16 mouse cellular contexts compared by ENCODE assay signal in genomic region chr6:100995874-100996560, GRCm38 (mm10).
A peak's percentile ranks its signal among the peaks of the same experiment; 100 is the strongest.
DNase-seq lines count a peak whose midpoint lies in the region; ATAC-seq lines count a peak whose summit lies in the region.
"Had no signal": no experiment of that assay in that cellular context is flagged by ENCODE, and none has a peak within 500 bp of the region (broad histone marks: within the 10 kb centered on the region; RNA-seq: fewer than 3 reads in every experiment).

No protein-coding gene starts in this region.

- no peaks in the 10 kb centered on the region for H3K9me3 ChIP-seq in hindbrain, embryonic 12.5 days (replicated peaks)
- no peaks in the 10 kb centered on the region for H3K9me3 ChIP-seq in midbrain, embryonic 14.5 days (ENCODE audit: control insufficient read depth, low read length)
- H3K9me3 ChIP-seq: embryonic facial prominence, embryonic 15.5 days; heart, embryonic 13.5 days; kidney, embryonic 15.5 days; liver, embryonic 12.5 days; stomach, embryonic 15.5 days had no signal

- DNase-seq in left cerebral cortex, postnatal 4 days: peak; percentile 38
- DNase-seq in left cerebral cortex, postnatal 10 days (ENCODE audit: extremely low spot score in 1 of 2, low spot score in 2 of 2): no peak
- DNase-seq in midbrain, embryonic 14.5 days: no peak
- no peak for DNase-seq in natural killer cell, adult 2 months (ENCODE audit: low spot score in 2 of 2)
- DNase-seq in spleen, postnatal 36 days (ENCODE audit: low spot score in 2 of 2): no peak
- no peak for DNase-seq in yolk sac, embryonic 10.5 days (ENCODE audit: low spot score)
- DNase-seq: adrenal gland, postnatal 14 days; gastrocnemius, postnatal 25 days; right cerebral cortex, postnatal 4 days; thymus, postnatal 36 days had no signal

- intact Hi-C loops in left cerebral cortex, postnatal 4 days (cut with DNase I): no loop called here
- intact Hi-C loops in left cerebral cortex, postnatal 10 days (cut with DNase I): no loop called here

- H3K4me2 ChIP-seq in hindbrain, embryonic 12.5 days (replicated peaks): no peak overlapping the region
- no peak overlapping the region for H3K4me2 ChIP-seq in midbrain, embryonic 14.5 days (ENCODE audit: low read length)
- H3K4me2 ChIP-seq: embryonic facial prominence, embryonic 15.5 days; heart, embryonic 13.5 days; kidney, embryonic 15.5 days; liver, embryonic 12.5 days; stomach, embryonic 15.5 days had no signal

- peak overlapping the region; percentile 14; the same call in 1 of the 2 replicates for H3K27ac ChIP-seq in hindbrain, embryonic 12.5 days
- H3K27ac ChIP-seq in midbrain, embryonic 14.5 days (replicated peaks; ENCODE audit: low read depth, low read length): 0 out of 2 replicates have a peak overlapping the region, but pooled peaks have one; percentile 0
- H3K27ac ChIP-seq: embryonic facial prominence, embryonic 15.5 days; heart, embryonic 13.5 days; kidney, embryonic 15.5 days; liver, embryonic 12.5 days; stomach, embryonic 15.5 days had no signal

- H3K27me3 ChIP-seq in hindbrain, embryonic 12.5 days: no peaks in the 10 kb centered on the region
- H3K27me3 ChIP-seq in midbrain, embryonic 14.5 days (ENCODE audit: control insufficient read depth, insufficient read depth, low read length): no peaks in the 10 kb centered on the region
- H3K27me3 ChIP-seq: embryonic facial prominence, embryonic 15.5 days; heart, embryonic 13.5 days; kidney, embryonic 15.5 days; liver, embryonic 12.5 days; stomach, embryonic 15.5 days had no signal

- H3K36me3 ChIP-seq in hindbrain, embryonic 12.5 days: no peaks in the 10 kb centered on the region
- no peaks in the 10 kb centered on the region for H3K36me3 ChIP-seq in midbrain, embryonic 14.5 days (ENCODE audit: control insufficient read depth, insufficient read depth, low read length)
- H3K36me3 ChIP-seq: embryonic facial prominence, embryonic 15.5 days; heart, embryonic 13.5 days; kidney, embryonic 15.5 days; liver, embryonic 12.5 days; stomach, embryonic 15.5 days had no signal

- H3K9ac ChIP-seq in hindbrain, embryonic 12.5 days: no peak overlapping the region
- no peak overlapping the region for H3K9ac ChIP-seq in midbrain, embryonic 14.5 days (replicated peaks; ENCODE audit: low read length)
- H3K9ac ChIP-seq: embryonic facial prominence, embryonic 15.5 days; heart, embryonic 13.5 days; kidney, embryonic 15.5 days; liver, embryonic 12.5 days; stomach, embryonic 15.5 days had no signal

- ATAC-seq in hindbrain, embryonic 12.5 days (ENCODE audit: low FRiP score): peak; percentile 94
- peak; percentile 82 for ATAC-seq in midbrain, embryonic 14.5 days (ENCODE audit: low FRiP score, low TSS enrichment)
- ATAC-seq: liver, embryonic 12.5 days had no signal

- 24% methylated on average over 6 of the region's 6 CpGs for WGBS in hindbrain, embryonic 12.5 days
- 20% methylated on average over 6 of the region's 6 CpGs for WGBS in midbrain, embryonic 14.5 days

- H3K4me1 ChIP-seq in hindbrain, embryonic 12.5 days: peaks cover 17% of the 10 kb centered on the region; the same call in 1 of the 2 replicates
- H3K4me1 ChIP-seq in midbrain, embryonic 14.5 days (ENCODE audit: control insufficient read depth, insufficient read depth, low read length): 0 out of 2 replicates have a peak, but pooled peaks cover 4% of the 10 kb centered on the region
- H3K4me1 ChIP-seq: embryonic facial prominence, embryonic 15.5 days; heart, embryonic 13.5 days; kidney, embryonic 15.5 days; liver, embryonic 12.5 days; stomach, embryonic 15.5 days had no signal

- H3K4me3 ChIP-seq in hindbrain, embryonic 12.5 days: no peak overlapping the region
- H3K4me3 ChIP-seq in midbrain, embryonic 14.5 days (replicated peaks; ENCODE audit: low read depth, low read length): no peak overlapping the region
- H3K4me3 ChIP-seq: embryonic facial prominence, embryonic 15.5 days; heart, embryonic 13.5 days; kidney, embryonic 15.5 days; liver, embryonic 12.5 days; stomach, embryonic 15.5 days had no signal
